Mouse (Mus musculus): ENCODE data around the gene Aldh1a1.
"Not testable (repeated sequence)": the region's sequence is repeated elsewhere in the genome, so short reads cannot be mapped to it uniquely, and the experiment has no call there.

GRCm38 (mm10) chr19:20647496-20647895, 155.0 kb downstream of the Aldh1a1 start:
- not testable (repeated sequence) for TF ChIP-seq POLR2A (IDR thresholded peaks at IDR 0.05; ENCODE audit: insufficient read length, low read depth); CEBPB (IDR thresholded peaks at IDR 0.05; ENCODE audit: insufficient read depth, poor library complexity, severe bottlenecking); MYOD1 (IDR thresholded peaks at IDR 0.05; ENCODE audit: control insufficient read depth in 1 of 3, insufficient read length in 2 of 3, low read depth in 2 of 3); TCF3 (IDR thresholded peaks at IDR 0.05; ENCODE audit: insufficient read length, low read depth); REST (IDR thresholded peaks at IDR 0.05; ENCODE audit: insufficient read depth, insufficient read length); USF1 (IDR thresholded peaks at IDR 0.05; ENCODE audit: low read depth); POLR2AphosphoS2 (IDR thresholded peaks at IDR 0.05; ENCODE audit: insufficient read length, low read depth); MYOG (IDR thresholded peaks at IDR 0.05; ENCODE audit: control insufficient read depth in 1 of 3, insufficient read depth in 1 of 3, insufficient read length in 2 of 3, low read depth in 2 of 3); MAX (IDR thresholded peaks at IDR 0.05; ENCODE audit: low read depth)

Data from myocyte (in vitro differentiated cells).